Mouse (Mus musculus) mesoderm, embryonic 11.5 days (tissue): ENCODE measurements around the gene Arfgef2.

Source experiments
- DNase-seq: peaks from one replicate; pipeline ENCODE4 v3.0.0-alpha.2; 2012; ENCODE audit warnings: low read depth, low spot score

Arfgef2 gene

DNA sequence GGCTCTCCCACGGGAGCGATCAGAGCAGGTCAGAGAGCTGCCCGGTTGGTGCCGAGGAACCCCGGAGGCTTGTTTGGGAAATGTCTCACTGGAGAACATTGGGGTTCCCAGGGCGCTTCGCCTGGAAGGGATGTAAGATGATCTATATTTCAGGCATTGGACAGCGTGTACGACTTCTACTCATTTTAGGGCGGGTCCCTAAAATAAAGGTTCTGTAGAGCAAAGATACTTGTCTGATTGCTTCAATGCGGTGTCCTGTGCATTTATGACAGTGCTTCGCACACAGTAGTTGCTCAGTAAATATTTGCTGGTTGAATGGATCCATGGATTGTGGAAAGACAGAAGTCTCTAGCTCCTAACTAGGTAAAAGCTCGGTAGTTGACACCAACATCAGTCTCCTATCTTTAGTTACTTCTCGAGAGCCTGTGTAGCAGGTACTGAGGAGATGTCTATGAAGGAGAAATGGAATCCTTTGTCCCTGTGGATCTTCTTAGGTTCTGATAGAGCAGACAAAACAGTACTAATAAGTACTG, 851 bp downstream of the Arfgef2 start:
- peak; percentile 18 for DNase-seq

DNA sequence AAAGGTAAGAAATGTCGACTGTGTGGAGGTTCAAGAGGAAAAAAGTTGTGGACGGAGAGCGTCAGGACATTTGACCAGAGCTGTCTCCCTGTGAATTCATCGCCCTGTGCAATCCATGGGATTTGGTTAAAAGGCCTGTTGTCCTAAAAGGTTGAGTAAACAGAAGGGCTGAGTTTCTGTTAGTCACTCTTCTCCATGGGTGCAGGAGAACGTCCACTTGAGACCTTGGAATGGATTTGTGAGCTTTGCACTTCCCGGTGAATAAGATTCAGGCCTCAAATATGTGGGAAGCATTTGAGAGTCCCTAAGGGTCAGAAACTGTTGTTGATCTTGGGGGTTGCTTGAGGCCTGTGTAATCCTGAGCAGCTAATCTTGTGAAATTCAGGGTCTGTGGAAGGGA, 1.4 kb downstream of the Arfgef2 start:
- DNase-seq: no peak

DNA sequence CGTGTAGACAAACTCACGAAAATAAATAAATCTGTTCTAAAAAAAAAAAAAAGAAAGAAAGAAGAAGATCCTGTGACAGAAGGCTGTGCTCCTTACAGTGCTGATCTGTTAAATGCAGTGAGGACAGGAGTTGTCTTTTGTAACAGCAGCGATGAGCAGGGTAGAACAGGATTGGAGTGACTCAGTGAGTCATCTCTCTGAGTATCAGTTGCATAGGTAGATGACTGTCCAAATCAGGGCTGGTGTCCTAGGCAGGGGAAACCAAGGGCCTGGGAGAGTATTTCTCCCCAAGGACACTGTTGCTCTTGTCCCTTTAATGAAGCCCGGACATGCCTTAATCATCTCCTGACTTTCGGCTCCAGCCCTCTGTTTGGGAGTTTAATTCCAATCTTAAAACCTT, 4.1 kb downstream of the Arfgef2 start:
- DNase-seq: no peak

DNA sequence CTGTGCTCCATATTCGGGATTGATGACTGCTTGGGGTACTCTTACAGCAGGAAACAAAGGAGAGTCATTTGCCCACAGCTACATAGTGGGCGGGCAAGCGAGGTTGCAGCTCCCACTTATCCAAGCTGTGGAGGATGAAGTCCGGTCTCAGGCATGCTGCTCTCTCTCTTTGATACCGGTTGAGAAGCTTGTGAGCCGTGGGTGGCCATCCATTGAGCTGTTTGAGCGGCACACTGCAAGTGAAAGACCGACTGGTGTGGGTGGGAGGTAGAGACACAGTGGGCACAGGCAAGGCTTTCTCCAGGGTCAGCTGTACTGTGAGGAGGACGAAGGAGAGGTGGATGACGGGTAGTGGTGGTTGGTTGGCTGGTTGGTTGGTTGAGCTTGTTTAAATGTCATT, 5.4 kb downstream of the Arfgef2 start:
- no peak for DNase-seq

DNA sequence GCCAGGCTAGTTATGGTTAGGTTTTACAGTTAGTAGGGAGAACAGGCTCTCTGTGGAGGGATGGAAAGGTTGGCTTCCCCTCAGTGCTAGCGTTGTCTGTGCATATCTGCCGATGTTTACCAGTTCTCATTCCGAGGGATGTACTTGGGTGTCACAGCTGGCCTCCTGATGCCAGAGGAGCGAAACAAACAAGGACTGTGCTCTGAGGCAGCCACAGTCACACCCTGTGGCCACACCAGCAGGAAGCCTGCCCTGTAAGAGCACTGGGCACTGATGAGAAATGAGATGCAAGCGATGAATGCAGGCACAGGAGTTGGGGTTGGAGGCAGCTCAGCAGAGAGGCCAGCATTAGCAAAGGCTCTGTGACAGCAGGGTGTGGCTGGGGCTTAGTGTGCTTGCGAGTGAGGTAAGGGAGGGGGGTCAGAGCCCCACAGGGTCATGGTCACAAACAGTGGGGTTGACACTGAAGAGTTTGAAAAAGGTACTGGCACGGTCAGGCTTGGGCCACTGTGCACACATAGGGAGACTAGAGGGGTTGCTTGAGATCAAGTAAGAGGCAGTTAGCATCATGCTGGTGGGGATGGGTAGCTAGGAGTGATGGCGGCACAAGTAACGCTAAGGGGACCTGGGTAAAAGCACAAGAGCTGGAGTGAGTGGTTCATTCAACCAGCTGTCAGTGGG, 13.2 kb downstream of the Arfgef2 start:
- DNase-seq: no peak

DNA sequence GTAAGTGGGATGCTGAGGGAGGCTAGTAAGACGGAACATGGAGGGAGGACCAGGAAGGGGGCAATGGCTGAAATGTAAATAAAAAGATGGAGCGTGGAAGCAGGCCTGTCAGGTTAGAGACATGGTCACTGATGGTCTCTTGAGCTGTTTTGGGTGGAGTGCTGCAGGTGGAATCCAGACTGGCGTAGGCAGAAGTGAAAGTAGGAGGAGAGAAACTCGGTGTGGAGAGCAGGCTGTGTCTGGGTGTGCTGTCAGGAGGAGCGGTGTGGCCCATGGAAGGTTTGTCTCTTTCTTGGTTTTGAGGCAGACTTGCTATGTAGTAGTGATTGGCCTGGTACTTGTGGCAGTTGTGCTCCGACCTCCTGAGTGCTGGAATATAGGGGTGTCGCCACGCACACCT, 14.5 kb downstream of the Arfgef2 start:
- no peak for DNase-seq

DNA sequence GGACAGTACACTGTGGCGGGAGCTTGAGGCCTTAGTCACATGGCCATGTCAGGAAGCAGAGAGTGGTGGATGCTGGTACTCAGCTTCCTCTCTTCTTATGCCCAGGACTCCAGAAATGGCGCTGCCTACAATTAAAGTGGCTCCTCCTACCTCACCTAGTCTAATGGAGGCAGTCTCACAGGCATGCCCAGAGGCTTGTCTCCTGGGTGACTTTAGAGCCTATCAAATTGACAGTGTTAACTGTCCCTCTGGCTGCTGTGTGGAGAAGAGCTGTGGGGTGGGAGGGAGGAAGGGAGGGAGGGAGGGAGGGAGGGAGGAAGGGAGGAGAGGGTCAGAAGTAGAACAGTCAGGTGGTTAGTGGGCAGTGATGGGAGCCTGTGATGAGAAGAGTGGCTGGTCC, 15.5 kb downstream of the Arfgef2 start:
- no peak for DNase-seq

DNA sequence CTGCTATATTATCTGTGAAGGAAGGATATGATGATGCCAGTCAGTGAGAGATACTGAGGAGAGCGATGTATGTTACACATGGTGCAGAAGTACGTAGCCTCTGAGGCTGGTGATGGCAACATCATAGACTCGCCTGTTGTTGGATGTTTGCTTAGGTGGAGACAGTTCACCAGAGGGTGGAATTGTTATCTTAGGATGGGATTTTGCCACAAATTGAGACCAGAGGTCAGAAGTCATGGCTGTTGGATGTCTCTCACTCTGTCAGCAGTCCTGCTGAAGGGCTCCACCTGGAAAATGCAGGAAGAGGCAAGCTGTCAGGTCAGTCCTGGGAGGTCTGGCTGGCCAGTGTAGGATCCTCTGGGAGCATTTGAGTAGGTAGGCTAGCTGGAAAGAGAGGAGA, 16.0 kb downstream of the Arfgef2 start:
- no peak for DNase-seq

DNA sequence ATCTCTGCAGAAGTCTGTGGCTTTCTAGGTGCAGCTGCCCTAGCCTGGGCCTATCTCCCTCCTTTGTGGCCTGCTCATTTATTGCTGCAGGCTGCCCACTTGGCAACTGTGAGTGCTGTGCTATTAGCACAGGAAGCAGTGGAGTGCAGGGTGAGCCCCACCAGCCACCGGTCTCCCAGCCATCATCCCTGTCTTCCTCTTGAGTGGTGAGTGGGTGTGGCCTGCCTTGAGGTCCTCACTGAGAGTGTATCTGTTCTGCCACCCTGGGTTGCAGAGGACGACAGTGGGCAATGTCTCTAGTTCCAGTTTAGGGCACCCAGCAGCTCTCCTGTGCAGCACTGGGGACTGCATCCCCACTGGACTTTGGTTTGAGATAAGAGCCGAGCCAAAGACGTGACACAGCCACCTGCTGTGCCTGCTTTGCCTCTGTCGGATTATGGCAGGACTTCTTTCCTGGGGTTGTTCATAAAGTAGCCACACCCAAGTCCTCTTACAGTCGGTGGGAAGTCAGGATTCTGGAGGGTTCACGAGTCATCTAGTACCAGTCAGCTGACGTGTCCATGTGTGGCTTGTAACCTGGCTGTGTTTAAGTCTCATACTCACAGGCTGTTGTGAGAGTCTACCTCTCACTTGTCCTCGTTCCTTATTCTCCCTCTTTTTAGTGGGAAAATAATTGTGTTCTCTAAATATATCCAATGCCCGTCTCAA, 16.9 kb downstream of the Arfgef2 start:
- no peak for DNase-seq

DNA sequence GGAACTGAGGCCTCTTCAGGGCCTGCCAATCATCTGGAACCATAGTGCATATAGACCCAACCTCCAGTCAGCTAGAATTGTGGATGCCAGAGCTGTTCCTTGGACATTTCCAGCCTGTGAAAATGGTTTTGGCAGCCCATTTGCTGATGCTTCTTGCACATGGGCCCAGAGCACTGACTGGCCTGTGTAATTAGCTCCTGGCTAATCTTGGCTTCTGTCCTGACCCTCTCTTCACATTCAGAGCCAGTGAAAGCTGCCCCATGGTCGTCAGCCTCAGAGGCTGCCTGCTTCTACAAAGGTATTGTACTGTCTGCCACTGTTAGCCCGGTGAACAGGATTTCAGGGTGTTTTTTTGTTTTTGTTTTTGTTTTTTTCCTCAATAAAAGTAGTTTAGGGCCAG, 17.5 kb downstream of the Arfgef2 start:
- DNase-seq: no peak

DNA sequence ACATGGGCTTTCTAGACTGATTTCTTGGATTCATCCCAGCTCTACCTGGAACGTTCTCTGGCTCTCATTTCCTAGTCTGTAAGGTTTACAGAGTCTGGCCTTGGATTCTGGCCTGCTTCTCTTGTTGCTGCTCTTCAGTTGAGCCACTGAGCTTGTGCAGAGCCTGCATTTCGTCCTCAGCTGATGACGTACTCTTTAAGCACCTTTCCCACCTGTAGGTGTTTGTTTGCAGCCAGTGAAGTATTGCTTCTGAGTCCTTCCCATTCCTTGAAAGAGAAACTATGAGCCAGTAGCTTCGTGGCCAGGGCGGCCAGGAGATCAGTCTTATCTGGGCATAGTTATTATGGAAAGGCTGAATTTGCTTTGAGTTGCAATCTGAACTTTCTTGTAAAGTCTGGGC, 19.0 kb downstream of the Arfgef2 start:
- no peak for DNase-seq

DNA sequence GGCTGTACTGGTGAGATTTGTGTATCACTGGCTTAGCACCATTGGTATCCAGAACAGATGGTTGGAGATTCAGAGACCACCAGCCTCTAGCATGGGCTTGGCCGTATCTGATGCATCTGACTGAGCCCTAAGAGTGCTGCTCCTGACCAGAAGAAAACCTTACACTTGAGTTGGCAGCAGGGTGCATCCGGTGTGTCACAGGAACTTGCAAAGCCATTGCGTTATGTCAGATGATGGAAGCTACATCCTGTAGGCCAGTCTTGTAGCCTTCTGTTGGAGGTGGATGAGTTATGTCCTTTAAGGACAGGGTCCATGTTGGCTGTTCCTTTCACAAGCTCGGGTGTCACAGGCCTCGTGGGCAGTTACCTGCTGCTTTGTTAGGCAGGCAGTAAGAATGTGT, 19.6 kb downstream of the Arfgef2 start:
- no peak for DNase-seq

DNA sequence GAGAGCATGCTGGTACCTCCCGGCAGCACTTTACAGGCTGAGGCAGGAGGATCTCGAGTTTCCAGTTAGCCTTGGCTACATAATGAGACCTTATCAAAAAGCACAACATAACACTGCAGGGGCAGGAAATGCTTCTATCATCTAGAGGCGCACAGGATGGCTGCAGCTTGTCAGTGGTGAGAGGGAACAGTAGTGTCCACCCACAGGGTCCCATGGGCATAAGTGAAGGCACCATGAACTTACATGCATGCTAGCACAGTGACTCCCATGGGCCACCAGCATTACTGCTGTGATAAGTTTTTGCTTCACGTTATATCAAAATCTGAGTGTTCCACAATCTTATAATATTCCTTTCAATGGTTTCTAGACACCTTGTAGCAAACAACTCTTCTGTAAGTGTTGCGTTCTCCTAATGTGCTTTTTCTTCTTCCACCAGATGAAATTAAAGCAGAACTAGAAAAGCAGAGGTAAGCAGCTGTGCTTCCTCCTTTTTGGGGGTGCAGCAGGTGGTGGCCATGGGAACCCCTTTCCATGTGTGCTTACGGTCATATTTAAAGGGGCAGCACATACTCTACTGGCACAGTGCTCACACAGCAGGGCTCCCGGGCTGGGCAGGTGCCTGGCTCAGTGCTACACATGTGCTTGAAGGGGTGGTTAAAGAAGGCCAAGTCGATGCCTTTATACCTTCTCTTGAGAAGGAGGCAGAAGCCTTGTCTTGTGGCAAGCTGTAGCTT, 21.3 kb downstream of the Arfgef2 start:
- DNase-seq: no peak

DNA sequence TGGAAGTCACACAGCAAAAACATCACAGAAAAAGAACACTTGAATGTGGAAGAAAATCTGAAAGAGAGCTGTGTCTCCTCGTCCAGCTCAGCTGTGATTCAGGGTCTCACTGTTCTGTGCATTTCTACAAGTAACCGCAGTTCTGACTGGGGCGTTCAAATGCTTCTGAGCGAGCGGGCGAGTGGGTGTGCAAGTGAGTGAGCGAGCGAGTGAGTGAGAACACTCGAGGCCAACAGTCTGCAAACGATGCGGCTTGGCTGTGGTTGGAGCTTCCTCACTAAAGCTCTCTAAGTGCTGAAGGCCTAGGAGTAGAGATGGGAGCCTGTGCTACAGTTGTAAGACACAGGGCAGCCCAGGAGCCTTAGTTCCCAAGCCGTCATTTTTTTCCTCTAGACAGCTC, 22.9 kb downstream of the Arfgef2 start:
- DNase-seq: no peak

DNA sequence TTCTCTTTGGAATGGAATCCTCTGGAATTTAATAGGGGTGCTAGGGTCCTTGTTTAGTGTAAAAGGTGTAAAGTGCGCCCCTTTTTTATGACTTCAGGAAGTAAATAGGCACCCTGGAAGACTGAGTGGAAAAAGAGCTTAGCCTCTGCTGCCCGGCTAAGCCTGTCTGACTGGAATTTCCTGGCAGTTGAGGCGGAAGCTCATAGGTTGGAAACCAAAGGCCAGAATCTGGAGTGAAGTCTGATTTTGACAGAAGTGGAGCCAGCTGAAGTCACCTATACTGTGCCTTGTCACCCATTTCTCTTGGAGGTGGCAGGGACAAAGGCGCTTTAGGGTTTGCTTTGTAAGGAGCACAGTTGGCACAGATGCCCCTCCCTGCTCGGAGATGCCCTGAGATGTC, 25.0 kb downstream of the Arfgef2 start:
- DNase-seq: no peak

DNA sequence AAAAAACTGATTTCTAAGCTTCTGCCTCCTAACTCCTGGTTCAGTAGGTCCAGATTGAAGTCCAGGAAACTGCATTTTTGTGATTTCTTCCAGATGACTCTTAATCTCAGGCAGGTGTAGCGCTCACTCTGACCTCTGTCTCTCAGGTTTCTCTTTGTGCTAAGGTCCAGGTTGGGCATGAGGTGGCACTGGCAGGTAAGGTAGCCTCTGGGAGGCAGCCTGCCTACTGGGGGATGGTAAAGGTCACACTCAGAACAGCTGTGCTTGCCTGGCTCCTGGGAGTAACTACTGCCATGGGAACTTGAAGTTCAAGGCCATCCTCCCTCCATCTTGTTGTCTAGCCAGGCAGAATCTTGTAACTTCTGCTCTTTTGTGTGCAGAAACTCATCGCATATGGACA, 28.7 kb downstream of the Arfgef2 start:
- no peak for DNase-seq

DNA sequence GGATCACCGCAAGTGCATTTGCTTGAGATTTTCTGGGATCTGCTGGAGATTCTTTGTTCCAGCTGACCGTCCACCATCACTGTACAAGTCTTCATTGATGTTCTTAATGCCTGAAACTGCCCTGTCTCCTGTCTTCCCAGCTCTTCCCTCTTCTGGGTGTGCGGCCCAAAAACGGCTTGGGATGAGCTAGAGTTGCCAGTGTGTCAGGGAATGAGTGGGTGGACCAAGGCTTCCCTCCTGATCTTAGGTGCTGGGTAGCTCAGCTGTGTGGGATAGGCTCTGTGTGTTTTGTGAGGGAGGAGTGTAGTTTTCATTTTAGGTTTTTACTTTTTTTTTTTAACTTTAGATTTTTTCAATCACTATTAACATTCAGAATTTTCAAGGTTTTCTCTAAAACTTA, 29.4 kb downstream of the Arfgef2 start:
- no peak for DNase-seq

DNA sequence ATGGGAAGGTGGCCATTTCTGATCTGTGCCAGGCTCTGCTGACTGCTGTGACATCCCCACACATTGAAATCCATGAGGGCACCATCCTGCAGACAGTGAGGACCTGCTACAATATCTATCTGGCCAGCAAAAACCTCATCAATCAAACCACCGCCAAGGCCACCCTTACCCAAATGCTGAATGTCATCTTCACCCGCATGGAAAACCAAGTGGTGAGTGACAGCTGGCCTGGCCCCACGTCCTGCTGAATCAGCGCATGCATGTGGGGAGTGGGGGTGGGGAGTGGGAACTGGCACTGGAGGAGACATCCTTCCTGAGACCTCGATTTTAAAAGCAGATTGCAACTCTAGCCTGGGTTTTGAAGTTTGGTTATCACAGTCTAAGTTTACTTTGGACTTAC, 30.2 kb downstream of the Arfgef2 start:
- no peak for DNase-seq

DNA sequence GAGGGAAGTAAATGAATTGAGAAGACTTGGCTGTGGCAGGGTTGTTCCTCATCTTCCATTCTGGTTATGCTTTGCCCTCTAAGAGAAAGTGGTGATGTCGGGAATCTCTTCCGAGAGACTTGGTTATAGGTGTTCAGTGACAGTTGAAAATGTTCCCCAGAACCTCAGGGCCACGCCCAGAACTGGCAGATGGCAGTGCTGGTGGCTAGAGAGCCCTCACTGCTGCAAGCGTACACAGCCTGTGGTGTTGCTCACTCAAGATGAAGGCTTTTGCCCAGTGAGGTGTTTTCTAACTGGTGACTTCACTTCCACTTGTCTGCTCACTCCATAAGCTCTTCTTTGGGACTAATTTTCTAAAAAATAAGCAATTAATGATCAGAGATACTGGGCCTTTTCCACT, 36.4 kb downstream of the Arfgef2 start:
- no peak for DNase-seq

DNA sequence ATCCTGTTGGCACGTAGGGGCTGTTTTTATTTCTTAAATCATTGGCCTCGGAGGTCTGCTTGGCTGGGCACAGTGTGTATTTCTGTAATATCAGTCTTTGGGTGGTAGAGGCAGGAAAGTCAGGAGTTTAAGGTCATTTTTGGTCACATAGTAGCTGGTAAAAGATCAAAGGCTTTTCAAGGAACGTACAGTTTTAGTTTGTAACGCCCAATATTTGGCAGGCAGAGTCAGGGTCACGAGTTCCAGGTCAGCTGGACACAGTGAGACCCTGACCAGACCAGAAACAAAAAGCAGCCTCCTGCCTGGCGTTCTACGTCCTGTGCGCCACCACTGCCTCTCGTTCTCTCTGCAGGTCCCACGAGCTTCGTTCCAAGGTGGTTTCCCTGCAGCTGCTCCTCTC, 45.3 kb downstream of the Arfgef2 start:
- no peak for DNase-seq

DNA sequence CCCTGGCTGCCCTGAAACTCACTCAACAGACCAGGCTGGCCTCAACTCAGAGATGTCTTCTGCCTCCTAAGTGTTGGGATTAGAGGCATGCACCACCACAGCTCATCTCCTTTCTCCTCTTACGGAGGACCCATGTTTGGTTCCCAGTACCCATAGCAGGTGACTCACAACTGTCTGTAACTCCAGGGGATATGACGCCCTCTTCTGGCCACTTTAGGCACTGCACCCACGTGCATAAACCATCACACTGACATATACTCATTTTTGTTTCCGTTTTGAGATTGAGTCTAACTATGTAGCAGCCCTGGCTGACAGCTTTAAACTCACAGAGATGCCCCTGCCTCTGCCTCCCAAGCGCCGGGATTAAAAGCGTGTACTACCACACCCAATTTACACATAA, 46.9 kb downstream of the Arfgef2 start:
- DNase-seq: no peak

DNA sequence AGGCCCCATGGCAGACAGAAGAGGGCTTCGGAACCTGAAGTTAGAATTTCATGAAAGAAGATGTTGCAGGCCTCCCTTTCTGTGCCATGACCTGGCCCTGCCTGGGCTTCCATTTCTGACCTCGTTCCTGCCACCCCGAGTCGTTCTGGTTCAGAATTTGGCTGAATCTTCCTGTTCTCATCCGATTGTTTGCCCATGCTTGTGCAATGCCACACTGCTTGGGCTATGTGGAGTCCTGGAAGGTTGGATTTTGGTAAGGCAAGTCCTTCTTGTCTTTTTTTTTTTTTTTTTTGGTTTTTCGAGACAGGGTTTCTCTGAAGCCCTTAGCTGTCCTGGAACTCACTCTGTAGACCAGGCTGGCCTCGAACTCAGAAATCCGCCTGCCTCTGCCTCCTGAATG, 50.4 kb downstream of the Arfgef2 start:
- DNase-seq: no peak

DNA sequence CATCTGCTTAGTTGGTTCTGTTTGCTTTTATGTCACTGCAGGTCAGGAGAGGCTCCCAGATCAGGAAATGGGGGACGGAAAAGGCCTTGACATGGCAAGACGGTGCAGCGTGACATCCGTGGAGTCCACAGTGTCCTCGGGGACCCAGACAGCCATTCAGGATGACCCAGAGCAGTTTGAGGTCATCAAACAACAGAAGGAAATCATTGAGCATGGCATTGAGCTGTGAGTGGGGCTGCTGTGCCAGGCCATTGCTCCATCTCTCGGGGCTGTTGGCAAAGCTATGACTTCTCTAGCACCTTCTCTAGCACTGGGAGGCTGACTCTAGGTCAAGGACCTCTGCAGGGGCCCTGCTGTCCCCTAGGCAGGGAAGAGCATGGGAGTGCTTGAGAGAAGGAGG, 51.0 kb downstream of the Arfgef2 start:
- DNase-seq: no peak
